In the genomic region with DNA sequence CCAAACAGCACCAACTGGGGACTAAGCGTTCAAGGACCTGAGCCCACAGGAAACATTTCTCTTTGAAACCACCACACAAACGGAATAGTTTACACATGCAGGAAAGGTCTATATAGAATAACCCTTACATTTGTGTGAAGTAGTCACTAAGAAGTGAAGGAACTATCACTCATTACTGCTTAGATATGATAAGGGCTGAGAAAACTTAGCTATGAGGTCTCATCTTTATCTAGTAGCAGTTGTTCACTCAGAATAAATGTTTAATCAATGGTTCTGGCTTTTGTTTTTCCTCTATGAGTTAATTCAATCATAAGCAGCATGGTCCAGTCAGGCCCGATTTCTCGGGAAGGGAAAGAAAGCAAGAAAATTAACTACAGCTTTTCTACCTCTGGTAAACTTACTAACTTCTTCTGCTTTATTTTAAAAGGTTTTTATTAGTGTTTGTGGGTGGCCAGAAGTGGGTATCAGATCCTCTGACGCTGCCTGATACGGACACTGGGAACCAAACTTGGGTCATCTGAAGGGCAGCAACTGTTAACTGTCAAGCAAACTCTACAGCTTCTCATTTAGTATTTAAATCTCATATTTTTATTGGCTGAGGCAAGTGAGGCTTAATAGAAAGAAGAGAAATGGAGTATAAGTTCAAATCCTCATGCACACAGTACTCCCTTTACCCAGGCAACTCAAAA, we compare ENCODE assay signal across 19 mouse cellular contexts.
"Had no signal": no experiment of that assay in that cellular context is flagged by ENCODE, and none has a peak within 500 bp of the region (broad histone marks: within the 10 kb centered on the region; RNA-seq: fewer than 3 reads in every experiment).

No protein-coding gene starts in this region.

- H3K27ac ChIP-seq: kidney, postnatal 0 days; layer of hippocampus, adult 2 months; limb, embryonic 10.5 days; limb, embryonic 13.5 days; midbrain, embryonic 10.5 days; midbrain, embryonic 13.5 days; stomach, postnatal 0 days had no signal

- ATAC-seq: intestine, postnatal 0 days; midbrain, embryonic 13.5 days; midbrain, embryonic 16.5 days had no signal

- H3K4me3 ChIP-seq: layer of hippocampus, adult 2 months; limb, embryonic 10.5 days; limb, embryonic 13.5 days; midbrain, embryonic 10.5 days; midbrain, embryonic 13.5 days; myocyte had no signal

- H3K4me1 ChIP-seq: limb, embryonic 13.5 days had no signal

- H3K36me3 ChIP-seq: limb, embryonic 10.5 days; limb, embryonic 13.5 days; midbrain, embryonic 10.5 days; midbrain, embryonic 13.5 days had no signal

- H3K4me2 ChIP-seq: limb, embryonic 13.5 days; midbrain, embryonic 13.5 days had no signal

- DNase-seq: kidney, adult 2 months; kidney, postnatal 25 days; layer of hippocampus, adult 9-11 months; lung, adult 2 months; lung, postnatal 14 days; lung, postnatal 4 days; right cerebral cortex, postnatal 14 days; right cerebral cortex, postnatal 4 days; thymus, postnatal 25 days had no signal

- H3K9me3 ChIP-seq: limb, embryonic 10.5 days; limb, embryonic 13.5 days; midbrain, embryonic 10.5 days; midbrain, embryonic 13.5 days had no signal

- H3K27me3 ChIP-seq: limb, embryonic 13.5 days; midbrain, embryonic 13.5 days had no signal

- H3K9ac ChIP-seq: limb, embryonic 13.5 days; midbrain, embryonic 13.5 days had no signal
